ENCODE assay signal across 7 mouse cellular contexts in the genomic region with DNA sequence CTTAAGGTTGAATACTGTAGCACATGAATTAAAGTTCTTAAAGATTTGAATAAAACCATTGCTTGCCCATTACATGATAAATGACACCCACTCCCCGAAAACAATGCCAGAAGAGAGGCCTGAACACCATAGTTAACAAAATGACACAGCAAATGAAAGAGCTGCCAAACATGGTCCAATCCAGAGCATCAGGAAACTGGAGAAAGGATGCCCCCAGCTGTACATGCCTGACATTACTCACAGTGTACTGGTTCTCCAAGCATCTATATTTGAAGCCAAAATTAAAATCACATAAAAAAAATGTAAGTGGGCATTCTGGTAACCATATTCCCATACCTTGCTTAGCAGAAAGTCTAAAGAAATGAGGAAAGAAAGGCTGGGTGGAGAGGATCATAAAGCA. TPM values are rescaled to one million over a fixed set of nuclear protein-coding genes. Genes with fewer than 3 reads are reported as not detected.
DNase-seq lines count a peak whose midpoint lies in the region; ATAC-seq and TF ChIP-seq lines count a peak whose summit lies in the region.

No protein-coding gene starts in this region.

- 54% methylated on average over 1 of the region's 1 CpGs for WGBS in forebrain, postnatal 0 days

- ATAC-seq in forebrain, postnatal 0 days: peak; percentile 53; the same call in 1 of the 2 replicates
- ATAC-seq in activated CD4-positive, CD25-positive, alpha-beta regulatory T cell, adult 4 months: no peak

- DNase-seq in left cerebral cortex, adult 18-20 months (ENCODE audit: low spot score in 2 of 2): peak; percentile 3 to 4
- DNase-seq in left cerebral cortex, adult 11 months (ENCODE audit: low spot score): no peak
- DNase-seq in ZHBTc4 (ENCODE audit: low read depth, low spot score): peak; percentile 21
- DNase-seq in forebrain, postnatal 0 days: peak; percentile 19
- DNase-seq in layer of hippocampus, postnatal 36 days: peak; percentile 5 to 8
- DNase-seq in thymus, postnatal 14 days: no peak

- H3K4me2 ChIP-seq in forebrain, postnatal 0 days (ENCODE audit: low read depth): no peak overlapping the region

- no peaks in the 10 kb centered on the region for H3K4me1 ChIP-seq in forebrain, postnatal 0 days (ENCODE audit: insufficient read depth)

- H3K4me3 ChIP-seq in forebrain, postnatal 0 days (ENCODE audit: low read depth, low read length): no peak overlapping the region

- no peak overlapping the region for H3K9ac ChIP-seq in forebrain, postnatal 0 days

- H3K36me3 ChIP-seq in forebrain, postnatal 0 days (ENCODE audit: insufficient read depth): no peaks in the 10 kb centered on the region

- no peaks in the 10 kb centered on the region for H3K27me3 ChIP-seq in forebrain, postnatal 0 days (ENCODE audit: insufficient read depth, low read length)

- H3K27ac ChIP-seq in forebrain, postnatal 0 days (ENCODE audit: low read depth, low read length): no peak overlapping the region

- H3K9me3 ChIP-seq in forebrain, postnatal 0 days (ENCODE audit: low read length): no peaks in the 10 kb centered on the region

- peak; percentile 47 for TF ChIP-seq CTCF in forebrain, postnatal 0 days (IDR thresholded peaks at IDR 0.05; ENCODE audit: low read depth)

RNA-seq across cellular contexts. Expression of gene Tmem106b, which starts 38.6 kb away (rescaled TPM):
- 100 to 1,000 TPM; 155 TPM for total RNA-seq in left cerebral cortex, adult 18-20 months (2021)
- total RNA-seq in forebrain, postnatal 0 days (2014; rRNA removed): 88.2 and 93.2 TPM in 2 replicates
- polyA plus RNA-seq in forebrain, postnatal 0 days (2015; fragmentation: Nextera tagmentation; extraction: Ambion mirVana): 28.8 and 31.9 TPM in 2 replicates
- total RNA-seq in layer of hippocampus, postnatal 36 days (2021): 100 to 1,000 TPM; 192 to 199 TPM
- polyA plus RNA-seq in activated CD4-positive, CD25-positive, alpha-beta regulatory T cell, adult 4 months (2017; shearing (Covaris generic)): 10 to 100 TPM; 36.0 to 43.6 TPM

Comparison
In these comparisons a context has a peak if more than half of its experiments do, and no peak if none do; other contexts are left out.
1. DNase-seq: peak in left cerebral cortex, adult 18-20 months (2 of 2), ZHBTc4 (single experiment), forebrain, postnatal 0 days (single experiment) and layer of hippocampus, postnatal 36 days (2 of 2); none in left cerebral cortex, adult 11 months (single experiment) and thymus, postnatal 14 days (single experiment).